Mouse (Mus musculus) forebrain, embryonic 15.5 days (tissue): ENCODE measurements at regions not wholly inside any gene's neighbourhood (a gene's known extent, or its start where the extent isn't known, plus 50 kb on each side); places are given as distances from the start of the nearest gene placed in this dataset.
A peak's percentile ranks its signal among the peaks of the same experiment; 100 is the strongest.
"Not testable (repeated sequence)": the region's sequence is repeated elsewhere in the genome, so short reads cannot be mapped to it uniquely, and the experiment has no call there.

Experiments
- ATAC-seq: fragments of 200-750 bp; cut with Nextera tagmentation; replicated peaks from 2 replicates; pipeline ENCODE4 v1.8.0; 2017; ENCODE audit warnings: mild to moderate bottlenecking, moderate TSS enrichment, moderate library complexity
- H3K27ac ChIP-seq: fragments of 300-500 bp; sonication (generic); replicated peaks from 2 replicates; pipeline ENCODE4 v1.5.1; 2015; ENCODE audit warnings: mild to moderate bottlenecking, inconsistent platforms
- H3K27me3 ChIP-seq: fragments of 300-500 bp; sonication (generic); 2 replicates; pipeline ENCODE4 v1.6.1; 2015; ENCODE audit warnings: inconsistent platforms
- H3K36me3 ChIP-seq: fragments of 300-500 bp; sonication (generic); 2 replicates; pipeline ENCODE4 v1.6.1; 2015; ENCODE audit warnings: mild to moderate bottlenecking, inconsistent platforms
- H3K4me1 ChIP-seq: fragments of 300-500 bp; sonication (generic); 2 replicates; pipeline ENCODE4 v1.6.1; 2015; ENCODE audit warnings: inconsistent platforms
- H3K4me2 ChIP-seq: fragments of 300-500 bp; sonication (generic); replicated peaks from 2 replicates; pipeline ENCODE4 v1.6.1; 2015; ENCODE audit warnings: mild to moderate bottlenecking, inconsistent platforms
- H3K4me3 ChIP-seq: fragments of 300-500 bp; sonication (generic); 2 replicates; pipeline ENCODE4 v1.5.1; 2015; ENCODE audit warnings: mild to moderate bottlenecking, inconsistent platforms
- H3K9ac ChIP-seq: fragments of 300-500 bp; sonication (generic); replicated peaks from 2 replicates; pipeline ENCODE4 v1.6.1; 2015; ENCODE audit warnings: mild to moderate bottlenecking, inconsistent platforms
- H3K9me3 ChIP-seq: fragments of 300-500 bp; sonication (generic); 2 replicates; pipeline ENCODE4 v1.6.1; 2016; ENCODE audit warnings: inconsistent platforms
- WGBS: fragments of 180-500 bp; shearing (Covaris S2); methylation state at CpG from one replicate; pipeline ENCODE4 v1.1.7; 2015; ENCODE audit warnings: mixed read lengths; 5-methylcytosine and 5-hydroxymethylcytosine counted together

GRCm38 (mm10) chr16:61056175-61056574 lies 450.8 kb upstream of the Epha6 start:
- H3K4me1 ChIP-seq, H3K9ac ChIP-seq, H3K4me3 ChIP-seq, H3K27ac ChIP-seq, H3K27me3 ChIP-seq, H3K36me3 ChIP-seq, H3K9me3 ChIP-seq, ATAC-seq, H3K4me2 ChIP-seq: not testable (repeated sequence)
- 66% methylated on average over 14 of the region's 14 CpGs for WGBS

- H3K4me1 ChIP-seq: no peaks in the 10 kb centered on the region
- ATAC-seq: peak; percentile 69
- no peaks in the 10 kb centered on the region for H3K9me3 ChIP-seq
- H3K27me3 ChIP-seq: no peaks in the 10 kb centered on the region
- H3K4me3 ChIP-seq: no peak overlapping the region
- WGBS: 54% methylated on average over 7 of the region's 7 CpGs
- H3K27ac ChIP-seq: no peak overlapping the region
- H3K4me2 ChIP-seq: no peak overlapping the region
- H3K36me3 ChIP-seq: no peaks in the 10 kb centered on the region
- no peak overlapping the region for H3K9ac ChIP-seq
Observed at GRCm38 (mm10) chr16:61041140-61041586, 435.8 kb upstream of the Epha6 start.
